Mouse (Mus musculus) kidney, adult 10 weeks (tissue): Measurements from ENCODE around the gene Ptgis. TPM values are rescaled to one million over a fixed set of nuclear protein-coding genes. Genes with fewer than 3 reads are reported as not detected.

Source experiments
- polyA plus RNA-seq: library from polyadenylated mRNA; stranded (reverse); fragments of 350-450 nt; fragmentation: Illumina TruSeq; extraction: RNeasy Lipid Tissue Mini Kit (QIAGEN cat#74804); gene quantifications from one replicate; pipeline ENCODE4 v1.2.3, GENCODE M21; 2014; ENCODE audit warnings: low read depth, low replicate concordance

The Ptgis gene
- 0.69 TPM for polyA plus RNA-seq

GRCm38 (mm10) chr2:167240008-167240964 lies at the start of gene Ptgis:
TSS of gene Ptgis (minus strand) at chr2:167240604.

GRCm38 (mm10) chr2:167190076-167190399 lies 50.4 kb downstream of the Ptgis start, which contains the start of gene Kcnb1:
TSS of gene Kcnb1 (minus strand) at chr2:167190155.

Other genes starting within 250 kb of the Ptgis start
- gene Stau1, start 244.3 kb downstream of the Ptgis start, polyA plus RNA-seq: 30.2 TPM
- 9.2 TPM for gene Ddx27, start 225.4 kb downstream of the Ptgis start, polyA plus RNA-seq
- 7.6 TPM for gene Znfx1, start 177.6 kb downstream of the Ptgis start, polyA plus RNA-seq
- 1.0 TPM for gene Kcnb1, start 50.4 kb downstream of the Ptgis start, polyA plus RNA-seq
- gene B4galt5, start 108.6 kb upstream of the Ptgis start, polyA plus RNA-seq: 7.5 TPM
- gene Slc9a8, start 181.1 kb upstream of the Ptgis start, polyA plus RNA-seq: 92.9 TPM